Mouse (Mus musculus) kidney, embryonic 16.5 days (tissue): ENCODE measurements at regions not wholly inside any gene's neighbourhood (a gene's known extent, or its start where the extent isn't known, plus 50 kb on each side); places are given as distances from the start of the nearest gene placed in this dataset.

Experiments
- ATAC-seq: fragments of 200-750 bp; cut with Nextera tagmentation; 2 replicates; pipeline ENCODE4 v1.8.0; 2017; ENCODE audit warnings: moderate TSS enrichment; ENCODE audit not compliant: low FRiP score, low TSS enrichment
- H3K27ac ChIP-seq: fragments of 300-500 bp; sonication (generic); 2 replicates; pipeline ENCODE4 v1.5.1; 2014; ENCODE audit warnings: low read length
- H3K27me3 ChIP-seq: fragments of 300-500 bp; sonication (generic); 2 replicates; pipeline ENCODE4 v1.6.1; 2014; ENCODE audit warnings: low read length, control low read depth, mixed read lengths; ENCODE audit not compliant: insufficient read depth
- H3K36me3 ChIP-seq: fragments of 300-500 bp; sonication (generic); 2 replicates; pipeline ENCODE4 v1.6.1; 2014; ENCODE audit warnings: low read length, control low read depth, mixed read lengths; ENCODE audit not compliant: insufficient read depth
- H3K4me1 ChIP-seq: fragments of 300-500 bp; sonication (generic); 2 replicates; pipeline ENCODE4 v1.6.1; 2014; ENCODE audit warnings: low read length, control low read depth, mixed read lengths; ENCODE audit not compliant: insufficient read depth
- H3K4me2 ChIP-seq: fragments of 300-500 bp; sonication (generic); replicated peaks from 2 replicates; pipeline ENCODE4 v1.6.1; 2014; ENCODE audit warnings: low read depth, low read length
- H3K4me3 ChIP-seq: fragments of 300-500 bp; sonication (generic); 2 replicates; pipeline ENCODE4 v1.5.1; 2014; ENCODE audit warnings: mild to moderate bottlenecking, low read length
- H3K9ac ChIP-seq: fragments of 300-500 bp; sonication (generic); replicated peaks from 2 replicates; pipeline ENCODE4 v1.6.1; 2014; ENCODE audit warnings: low read length
- H3K9me3 ChIP-seq: fragments of 300-500 bp; sonication (generic); 2 replicates; pipeline ENCODE4 v1.6.1; 2016; ENCODE audit warnings: low read length, control low read depth
- WGBS: fragments of 180-500 bp; shearing (Covaris S2); extraction: QIAGEN DNeasy Blood & Tissue Kit; methylation state at CpG from one replicate; pipeline ENCODE4 v1.1.7; 2014; 5-methylcytosine and 5-hydroxymethylcytosine counted together

DNA sequence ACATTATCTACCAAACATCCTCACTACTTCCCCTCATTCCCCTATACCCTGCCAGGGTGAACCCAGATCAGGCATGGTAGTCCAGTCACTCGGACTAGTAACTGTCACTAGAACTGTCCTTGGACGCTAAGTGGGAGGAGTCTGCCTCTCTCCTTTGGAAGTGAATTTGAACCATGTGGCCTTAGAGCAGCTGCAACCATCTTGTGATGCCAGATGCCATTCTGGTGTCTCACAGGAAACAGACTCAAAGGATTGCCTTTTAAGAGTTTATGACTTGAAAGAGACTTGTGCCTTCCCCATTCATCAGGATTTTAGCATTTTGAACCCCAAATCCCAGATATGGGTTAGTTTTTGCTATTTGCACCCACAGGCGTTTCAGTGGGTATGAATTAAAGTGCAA lies 56.9 kb upstream of the Sestd1 start:
- Histone ChIP-seq H3K27me3 (no peaks in the 10 kb centered on the region), H3K4me1 (no peaks in the 10 kb centered on the region), H3K9ac (no peak overlapping the region), H3K4me3 (no peak overlapping the region), H3K9me3 (0 out of 2 replicates have a peak, but pooled peaks cover 7% of the 10 kb centered on the region), H3K36me3 (no peaks in the 10 kb centered on the region), H3K4me2 (no peak overlapping the region), H3K27ac (no peak overlapping the region)
- ATAC-seq = no peak
- WGBS = 83% methylated on average over 3 of the region's 3 CpGs

GRCm38 (mm10) chr2:77336810-77337209 lies 56.4 kb upstream of the Sestd1 start:
- no peaks in the 10 kb centered on the region for H3K27me3 ChIP-seq
- H3K4me2 ChIP-seq = no peak overlapping the region
- ATAC-seq = no peak
- no peaks in the 10 kb centered on the region for H3K36me3 ChIP-seq
- H3K4me1 ChIP-seq = no peaks in the 10 kb centered on the region
- 0 out of 2 replicates have a peak, but pooled peaks cover 7% of the 10 kb centered on the region for H3K9me3 ChIP-seq
- no peak overlapping the region for H3K4me3 ChIP-seq
- 81% methylated on average over 3 of the region's 3 CpGs for WGBS
- H3K9ac ChIP-seq = no peak overlapping the region
- no peak overlapping the region for H3K27ac ChIP-seq

GRCm38 (mm10) chr2:77334706-77335105 lies 54.3 kb upstream of the Sestd1 start:
- WGBS = 79% methylated on average over 9 of the region's 9 CpGs
- Histone ChIP-seq H3K36me3 (no peaks in the 10 kb centered on the region), H3K9ac (no peak overlapping the region), H3K27me3 (no peaks in the 10 kb centered on the region), H3K4me3 (no peak overlapping the region), H3K9me3 (0 out of 2 replicates have a peak, but pooled peaks cover 7% of the 10 kb centered on the region), H3K4me2 (no peak overlapping the region), H3K4me1 (no peaks in the 10 kb centered on the region), H3K27ac (no peak overlapping the region)
- no peak for ATAC-seq

GRCm38 (mm10) chr2:77333394-77334079 lies 53.1 kb upstream of the Sestd1 start:
- 82% methylated on average over 8 of the region's 8 CpGs for WGBS
- no peak overlapping the region for H3K4me2 ChIP-seq
- H3K4me3 ChIP-seq = no peak overlapping the region
- H3K27me3 ChIP-seq = no peaks in the 10 kb centered on the region
- no peaks in the 10 kb centered on the region for H3K36me3 ChIP-seq
- 0 out of 2 replicates have a peak, but pooled peaks cover 7% of the 10 kb centered on the region for H3K9me3 ChIP-seq
- no peaks in the 10 kb centered on the region for H3K4me1 ChIP-seq
- no peak overlapping the region for H3K27ac ChIP-seq
- H3K9ac ChIP-seq = no peak overlapping the region
- ATAC-seq = no peak
